Mouse (Mus musculus) left cerebral cortex, adult 11 months (tissue): ENCODE measurements around the gene 2310022B05Rik.

Experiments used
- DNase-seq: peaks from one replicate; pipeline ENCODE4 v3.0.0; 2022; ENCODE audit warnings: low spot score

The 2310022B05Rik gene

DNA sequence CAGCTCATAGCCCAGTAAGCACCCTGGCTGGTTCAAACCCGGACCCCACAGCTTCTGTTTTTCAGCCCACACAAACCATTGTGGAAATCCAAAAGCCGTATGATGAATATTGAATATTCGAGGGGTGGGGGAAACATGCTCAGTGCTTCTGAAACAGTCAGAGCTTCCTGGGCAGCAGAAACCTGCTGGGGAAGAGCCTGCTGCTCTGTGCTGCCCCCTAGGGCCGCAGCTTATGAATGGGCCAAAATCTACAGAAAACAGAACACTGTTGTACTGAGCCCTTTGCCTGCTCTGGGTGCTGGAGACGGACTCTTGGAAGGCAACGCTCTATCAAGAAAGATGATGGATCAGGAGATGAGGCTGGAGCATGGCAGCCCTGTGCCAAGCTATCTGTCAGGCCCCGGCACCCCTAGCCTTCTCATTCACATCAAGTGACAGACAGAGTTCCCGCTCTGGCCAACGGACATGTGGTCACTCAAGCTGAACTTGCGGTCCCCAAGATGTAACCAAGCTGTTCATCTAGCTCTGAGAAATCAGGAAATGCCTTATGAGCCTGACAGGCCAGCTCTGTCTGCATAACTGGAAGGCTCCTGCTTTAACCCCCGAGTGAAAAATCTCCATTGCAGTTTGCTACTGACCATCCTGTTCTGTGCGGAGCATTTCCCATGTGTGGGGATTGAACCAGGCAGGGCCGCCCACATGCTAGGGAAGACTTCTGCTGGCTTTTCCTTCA, 54.8 kb downstream of the 2310022B05Rik start:
- DNase-seq: no peak

DNA sequence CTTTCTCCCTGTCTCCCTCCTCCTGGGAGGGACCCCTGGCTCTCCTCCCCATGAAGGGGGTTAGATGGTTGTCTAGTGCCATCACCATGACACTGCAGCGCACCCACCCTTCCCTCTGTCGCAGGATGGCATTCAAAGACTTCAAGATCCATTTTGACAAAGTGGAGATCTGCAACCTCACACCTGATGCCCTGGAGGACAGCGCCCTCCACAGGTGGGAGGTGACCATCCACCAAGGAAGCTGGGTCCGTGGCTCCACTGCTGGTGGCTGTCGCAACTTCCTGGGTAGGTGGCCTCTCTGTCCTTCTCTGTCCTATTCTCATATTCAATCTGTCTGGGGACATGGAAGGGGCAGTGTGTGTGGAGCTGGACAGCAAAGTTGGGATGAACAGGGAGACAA, 59.1 kb downstream of the 2310022B05Rik start:
- DNase-seq: no peak

DNA sequence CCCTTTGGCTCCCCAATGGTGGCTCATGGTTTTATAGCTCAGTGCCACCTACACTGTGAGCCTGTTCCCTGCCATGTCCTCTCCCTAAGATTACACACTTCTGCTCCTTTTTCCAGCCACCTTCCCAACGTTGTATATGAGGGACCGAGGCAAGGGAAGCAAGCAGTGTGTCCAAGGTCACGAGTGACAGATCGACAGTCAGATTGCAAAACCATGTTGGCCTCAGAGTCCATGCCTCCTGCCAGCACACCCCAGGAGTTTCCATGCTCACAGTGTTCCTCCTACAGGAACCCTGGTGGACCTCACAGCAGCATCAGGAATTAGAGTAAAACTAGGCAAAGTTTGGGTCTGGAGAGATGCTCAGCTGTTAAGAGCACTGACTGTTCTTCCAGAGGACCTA, 73.8 kb downstream of the 2310022B05Rik start:
- no peak for DNase-seq

DNA sequence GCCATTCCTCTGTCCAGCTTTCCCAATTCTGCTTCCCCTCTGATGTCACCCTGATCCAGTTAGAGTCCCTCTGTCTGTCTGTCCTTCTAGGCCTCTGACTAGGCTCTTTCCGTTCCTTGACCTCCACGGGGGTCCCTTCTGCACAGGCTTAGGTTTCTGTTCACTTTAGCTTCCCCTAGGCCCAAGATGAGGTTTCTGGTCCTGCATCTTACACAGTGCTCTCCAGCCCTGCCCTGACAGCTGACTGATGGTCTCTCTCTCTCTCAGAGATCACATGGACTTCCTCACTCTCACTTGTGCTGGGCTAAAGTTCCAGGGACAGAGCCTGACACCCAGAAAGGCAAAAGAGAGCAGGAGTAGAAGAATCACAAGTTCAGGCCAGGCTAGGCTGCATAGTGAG, 76.6 kb downstream of the 2310022B05Rik start:
- DNase-seq: no peak
